Mouse (Mus musculus) left cerebral cortex, adult 2 months (tissue): ENCODE data around the gene Sin3b. TPM values are rescaled to one million over a fixed set of nuclear protein-coding genes. Genes with fewer than 3 reads are reported as not detected.
A peak's percentile ranks its signal among the peaks of the same experiment; 100 is the strongest.

Experiments used
- DNase-seq, 2 experiments: peaks; one replicate each; pipeline ENCODE4 v3.0.0; 2021 to 2022; ENCODE audit warnings: low spot score in 2 of 2, mixed read lengths in 1 of 2; ENCODE audit errors: extremely low spot score in 1 of 2
- H3K27ac ChIP-seq: fragments of 200-600 bp; 2 replicates; pipeline ENCODE4 v1.8.1; 2022
- H3K4me3 ChIP-seq: fragments of 200-600 bp; 2 replicates; pipeline ENCODE4 v1.8.1; 2022
- CTCF ChIP-seq: fragments of 200-600 bp; IDR thresholded peaks from 2 replicates; pipeline ENCODE4 v1.8.1; 2022; ENCODE audit warnings: antibody characterized with exemption, mild to moderate bottlenecking, moderate library complexity
- intact Hi-C: fragments of 180-260 bp; cut with DNase I; formaldehyde crosslinking; loops from one replicate; pipeline ENCODE4 v1.15.1; 2025
- microRNA-seq, 2 experiments: library from miRNA; unstranded; fragments of <30 nt; microRNA quantifications; one replicate each; pipeline ENCODE4 v1.2.0; 2021
- total RNA-seq, 2 experiments: library from RNA; stranded (reverse); gene quantifications; 2 replicates each; pipeline ENCODE4 v1.2.3; 2021

Sin3b gene
- total RNA-seq, 2 experiments from 2014 or later: 148 to 162 TPM

DNA sequence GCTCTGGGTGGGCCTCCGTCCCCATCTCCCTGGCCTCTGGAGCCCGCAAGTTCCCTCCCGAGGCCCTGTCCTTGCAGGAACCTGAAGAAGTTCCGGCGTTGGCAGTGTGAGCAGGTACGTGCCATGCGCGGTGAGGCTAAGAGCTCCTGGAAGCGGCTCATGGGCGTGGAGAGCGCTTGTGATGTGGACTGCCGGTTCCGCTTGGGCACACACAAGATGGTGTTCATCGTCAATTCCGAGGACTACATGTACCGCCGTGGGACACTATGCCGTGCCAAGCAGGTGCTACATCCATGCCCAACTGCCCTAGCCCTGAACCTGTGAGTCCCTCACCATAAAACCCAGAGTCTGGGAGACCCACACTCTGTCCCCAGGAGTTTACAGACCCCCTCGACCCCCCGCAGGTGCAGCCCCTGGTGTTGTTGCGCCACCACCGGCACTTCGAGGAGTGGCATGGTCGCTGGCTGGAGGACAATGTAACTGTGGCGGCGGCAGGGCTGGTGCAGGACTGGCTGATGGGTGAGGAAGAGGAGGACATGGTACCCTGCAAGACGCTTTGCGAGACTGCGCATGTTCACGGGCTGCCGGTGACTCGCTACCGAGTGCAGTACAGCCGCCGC, 33.8 kb downstream of the Sin3b start:
- no peak overlapping the region for H3K27ac ChIP-seq
- no peak overlapping the region for H3K4me3 ChIP-seq
- no peak for TF ChIP-seq CTCF
- DNase-seq: peak in 1 of 2 experiments; percentile 10
- intact Hi-C loops: no loop called here

DNA sequence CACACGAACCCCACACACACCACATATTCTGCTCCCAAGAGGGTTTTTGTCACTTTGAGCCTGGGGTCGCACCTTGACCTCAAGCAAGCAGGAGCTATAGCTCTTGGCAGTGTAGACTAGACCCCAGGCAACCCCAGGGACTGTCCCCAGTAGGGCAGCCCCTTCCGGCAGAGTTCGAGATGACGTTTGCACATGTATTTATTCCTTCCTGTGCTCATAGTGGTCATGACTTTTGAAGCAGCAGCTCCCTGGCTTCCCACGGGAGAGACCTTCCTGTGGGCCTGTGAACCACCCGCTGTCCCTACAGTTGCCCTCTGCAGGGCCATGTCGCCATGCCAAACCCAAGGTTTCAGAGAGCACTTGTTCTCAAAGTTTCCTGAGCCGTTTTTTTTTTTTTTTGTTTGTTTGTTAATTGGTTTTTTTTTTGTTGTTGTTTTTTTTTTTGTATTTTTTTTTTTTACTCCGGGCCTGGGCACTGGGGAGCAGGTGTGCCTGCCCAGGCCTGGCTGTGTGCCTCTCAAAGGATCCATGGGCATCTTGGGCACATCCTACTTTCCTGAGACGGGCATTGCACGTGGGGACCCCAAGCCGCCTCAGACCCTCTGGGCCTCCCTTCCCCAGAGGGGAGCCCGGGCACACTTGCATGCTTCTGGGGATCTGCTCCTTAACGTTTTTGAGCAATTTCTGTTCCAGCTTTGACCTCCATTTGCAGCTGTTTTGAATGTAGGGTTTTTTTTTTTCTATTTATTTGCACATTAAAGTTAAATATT, 34.5 kb downstream of the Sin3b start:
- DNase-seq: peak in 1 of 2 experiments; percentile 10
- Histone ChIP-seq H3K4me3 (no peak overlapping the region), H3K27ac (no peak overlapping the region)
- no peak for TF ChIP-seq CTCF
- intact Hi-C loops: no loop called here

DNA sequence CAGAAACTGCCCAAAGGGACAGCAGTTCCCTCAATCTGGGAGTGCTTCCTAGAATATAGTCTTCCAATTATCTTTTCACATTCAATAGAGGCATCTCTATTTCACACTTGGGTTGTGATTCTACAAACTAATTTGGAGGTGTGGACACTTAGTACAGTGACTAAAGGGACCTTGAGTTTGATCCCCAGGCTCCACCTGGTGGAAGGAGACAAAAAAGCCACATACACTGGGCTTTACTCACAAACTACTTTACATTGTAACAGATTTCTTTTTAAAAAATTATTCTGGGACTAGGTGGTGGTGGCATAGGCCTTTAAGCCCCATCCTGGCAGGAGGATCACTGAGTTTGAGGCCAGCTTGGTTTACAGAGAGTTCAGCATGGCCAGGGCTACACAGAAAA, 35.2 kb downstream of the Sin3b start:
- intact Hi-C loops: no loop called here
- peak; percentile 28 for TF ChIP-seq CTCF
- H3K4me3 ChIP-seq: no peak overlapping the region
- H3K27ac ChIP-seq: no peak overlapping the region
- DNase-seq: no peak

DNA sequence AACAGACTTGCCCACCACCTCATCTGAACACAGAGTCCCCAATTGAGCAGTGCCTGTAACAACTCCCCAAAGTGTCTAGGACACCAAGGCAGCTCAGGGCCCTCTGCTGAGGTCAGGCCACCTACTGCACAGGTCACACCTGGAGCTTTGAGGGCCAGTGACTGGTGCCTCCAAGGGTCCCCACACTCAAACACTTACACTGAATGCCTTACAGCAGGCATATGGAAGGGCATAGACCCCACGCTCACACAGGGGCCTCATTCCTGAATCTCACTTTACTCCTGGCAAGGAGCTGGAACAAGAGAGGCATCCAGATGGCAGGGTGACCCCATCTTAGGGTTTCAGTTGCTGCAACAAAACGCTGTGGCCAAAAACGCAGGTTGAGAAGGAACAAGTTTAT, 37.1 kb downstream of the Sin3b start:
- DNase-seq: no peak
- intact Hi-C loops: no loop called here
- no peak for TF ChIP-seq CTCF
- Histone ChIP-seq H3K4me3 (no peak overlapping the region), H3K27ac (no peak overlapping the region)

DNA sequence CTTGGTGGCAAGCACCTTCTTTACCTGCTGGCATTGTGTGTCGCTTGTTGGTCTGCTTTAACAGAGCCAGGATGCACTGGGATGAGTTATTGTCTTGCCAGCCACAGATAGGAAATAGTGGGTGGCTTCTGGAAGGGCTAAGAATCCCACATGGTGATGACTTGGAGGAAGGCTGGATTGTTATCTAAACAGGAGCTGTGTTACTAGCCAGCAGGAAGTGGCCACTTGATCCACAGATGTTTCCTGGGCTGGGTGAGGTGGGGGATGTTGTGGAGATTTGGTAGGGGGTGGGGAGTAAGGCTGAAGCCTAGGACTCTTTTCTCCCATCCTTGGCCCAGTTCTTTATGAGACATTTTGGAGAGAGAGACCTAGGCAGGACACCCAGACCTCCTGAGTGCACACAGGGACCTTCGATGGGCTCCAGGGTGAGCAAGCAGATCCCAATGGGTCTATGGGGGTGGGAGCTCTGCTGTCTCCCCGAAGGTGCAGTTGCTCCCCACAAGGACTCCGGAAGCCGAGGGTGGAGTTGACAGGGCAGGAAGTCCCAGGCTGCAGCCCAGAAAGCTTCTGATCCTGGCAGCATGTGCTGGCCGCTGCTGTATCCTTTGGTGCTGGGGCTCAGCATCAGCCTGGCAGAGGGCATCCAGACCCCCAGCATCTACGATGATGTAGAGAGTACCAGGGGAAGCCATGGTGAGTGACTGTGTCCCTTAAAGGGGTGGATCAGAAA, 38.4 kb downstream of the Sin3b start, which contains the start of gene F2rl3:
TSS of gene F2rl3 (plus strand) at position 559 of the 730 bp plus-strand sequence.
- DNase-seq: peak in 1 of 2 experiments; percentile 9
- intact Hi-C loops: no loop called here
- no peak within 1 kb of the TSS for H3K4me3 ChIP-seq
- no peak for TF ChIP-seq CTCF
- no peak within 1 kb of the TSS for H3K27ac ChIP-seq

DNA sequence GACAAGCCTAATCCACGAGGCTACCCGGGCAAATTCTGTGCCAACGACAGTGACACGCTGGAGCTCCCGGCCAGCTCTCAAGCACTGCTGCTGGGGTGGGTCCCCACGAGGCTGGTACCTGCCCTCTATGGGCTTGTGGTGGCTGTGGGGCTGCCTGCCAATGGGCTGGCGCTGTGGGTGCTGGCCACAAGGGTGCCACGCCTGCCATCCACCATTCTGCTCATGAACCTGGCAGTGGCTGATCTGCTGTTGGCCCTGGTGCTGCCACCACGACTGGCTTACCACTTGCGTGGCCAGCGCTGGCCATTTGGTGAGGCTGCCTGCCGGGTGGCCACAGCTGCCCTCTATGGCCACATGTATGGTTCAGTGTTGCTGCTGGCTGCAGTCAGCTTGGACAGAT, 39.2 kb downstream of the Sin3b start:
- Histone ChIP-seq H3K4me3 (no peak overlapping the region), H3K27ac (no peak overlapping the region)
- intact Hi-C loops: no loop called here
- no peak for DNase-seq
- no peak for TF ChIP-seq CTCF

DNA sequence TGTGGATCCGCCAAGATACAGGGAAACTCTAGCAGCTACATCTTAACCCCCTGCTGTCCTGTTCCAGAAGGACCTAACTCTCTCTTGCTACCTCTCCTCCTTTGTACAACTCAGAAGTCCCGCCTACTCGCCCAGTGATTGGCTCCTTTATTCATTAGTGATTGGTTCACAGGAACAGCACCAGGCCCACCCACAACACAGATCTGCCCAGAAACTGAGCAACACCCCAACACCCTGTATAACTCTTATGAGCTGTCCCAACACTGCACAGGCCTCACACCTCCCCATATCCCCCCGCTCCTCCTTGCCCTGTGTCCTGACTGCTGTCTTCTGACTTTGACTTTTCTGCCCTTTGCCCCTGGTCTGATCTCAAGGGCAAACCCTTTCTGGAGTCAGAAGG, 42.6 kb downstream of the Sin3b start:
- TF ChIP-seq CTCF: no peak
- no peak overlapping the region for H3K4me3 ChIP-seq

DNA sequence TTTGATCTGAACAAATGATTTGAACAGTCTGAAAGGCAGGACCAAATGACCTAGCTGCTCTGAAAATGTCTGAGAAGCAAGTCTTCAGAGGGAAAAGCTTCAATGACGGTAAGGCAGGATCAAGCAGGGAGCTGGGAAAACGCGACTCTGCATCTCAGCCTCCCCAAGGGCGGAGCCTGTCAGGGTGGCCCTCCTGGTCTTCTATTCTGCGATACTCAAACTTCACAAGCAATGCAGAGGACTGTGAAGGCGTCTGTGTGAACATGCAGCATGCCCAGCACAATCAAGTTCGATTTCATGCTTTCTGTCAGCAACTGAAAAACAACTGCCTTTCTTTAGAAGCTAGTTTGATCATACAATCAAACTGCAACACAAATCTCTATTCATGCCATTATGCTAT, 43.7 kb downstream of the Sin3b start:
- Histone ChIP-seq H3K4me3 (no peak overlapping the region), H3K27ac (no peak overlapping the region)
- TF ChIP-seq CTCF: no peak
- DNase-seq: no peak
- intact Hi-C loops: no loop called here

More for the DNA sequence above, 42.6 kb downstream of the Sin3b start:
- H3K27ac ChIP-seq: no peak overlapping the region
- DNase-seq: no peak
- intact Hi-C loops: no loop called here

DNA sequence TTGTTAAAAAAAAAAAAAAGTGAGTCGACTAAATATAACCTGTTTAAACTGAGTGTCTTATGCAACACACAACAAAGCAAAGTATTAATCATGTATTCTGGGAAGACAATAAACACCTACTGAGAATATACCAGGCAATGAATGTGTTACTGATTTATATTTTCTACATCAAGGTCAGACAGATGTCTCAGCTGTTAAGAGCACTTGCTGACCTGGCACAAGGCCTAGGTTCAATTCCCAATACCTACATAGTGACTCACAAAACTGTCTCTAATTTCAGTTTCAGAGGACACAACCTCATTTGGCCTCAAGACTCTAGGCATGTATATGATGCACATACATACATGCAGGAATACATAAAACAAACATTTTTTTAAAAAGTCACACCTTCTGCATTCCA, 54.7 kb downstream of the Sin3b start:
- Histone ChIP-seq H3K27ac (no peak overlapping the region), H3K4me3 (no peak overlapping the region)
- DNase-seq: no peak
- intact Hi-C loops: no loop called here
- no peak for TF ChIP-seq CTCF

DNA sequence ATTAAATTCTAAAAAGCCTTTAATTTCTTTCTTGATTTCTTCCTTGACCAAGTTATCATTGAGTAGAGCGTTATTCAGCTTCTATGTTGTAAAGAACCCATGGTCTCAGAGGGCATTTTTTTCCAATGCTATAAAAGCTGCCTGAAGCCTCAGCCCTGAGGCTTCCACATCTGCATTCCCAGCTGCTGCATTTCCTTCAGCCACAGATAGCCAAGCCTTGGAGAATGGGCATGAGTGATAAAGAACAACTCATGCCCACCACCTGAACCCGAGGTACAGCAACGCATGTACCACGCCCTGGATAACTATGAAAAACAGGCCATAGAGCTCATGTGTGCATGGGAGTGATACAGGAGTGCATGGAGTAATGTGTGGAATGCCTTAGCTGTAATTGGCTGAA, 57.6 kb downstream of the Sin3b start:
- no peak for DNase-seq
- no peak overlapping the region for H3K4me3 ChIP-seq
- no peak overlapping the region for H3K27ac ChIP-seq
- TF ChIP-seq CTCF: no peak
- intact Hi-C loops: no loop called here

DNA sequence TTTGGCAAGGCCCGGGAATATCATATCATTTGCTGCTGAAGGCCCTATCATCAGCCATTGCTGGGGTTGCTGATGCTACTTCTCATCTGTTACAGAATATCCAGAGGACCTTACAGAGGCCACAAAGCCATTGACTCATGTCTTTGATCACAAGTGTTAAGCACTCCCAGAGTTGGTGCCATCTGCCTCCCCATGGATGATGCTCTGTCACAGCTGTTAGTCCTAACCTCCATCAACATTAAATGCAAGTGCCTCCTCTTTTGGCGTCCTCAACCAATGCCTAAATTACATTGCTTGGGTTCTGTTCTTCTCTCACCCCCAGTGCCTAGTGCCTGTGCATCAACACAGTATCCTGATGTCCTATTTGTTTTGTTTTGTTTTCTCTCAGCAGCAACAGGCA, 78.5 kb downstream of the Sin3b start:
- Histone ChIP-seq H3K4me3 (no peak overlapping the region), H3K27ac (no peak overlapping the region)
- DNase-seq: no peak
- intact Hi-C loops: no loop called here
- no peak for TF ChIP-seq CTCF

Small RNA genes lying within 50 kb of the gene (microRNA-seq; reads per million reads assigned to microRNA genes)
- gene Gm26237: 0 reads per million in 2 experiments

Other genes with a start within 250 kb of the Sin3b start
- gene Cherp, start 248.1 kb upstream of the Sin3b start, total RNA-seq: 10 to 100 TPM; 72.7 to 74.0 TPM
- 10 to 100 TPM; 55.5 to 56.7 TPM for gene Slc35e1, start 230.7 kb upstream of the Sin3b start, total RNA-seq
- 10 to 100 TPM; 11.1 to 11.3 TPM for gene Med26, start 175.0 kb upstream of the Sin3b start, total RNA-seq
- gene Smim7, start 152.2 kb upstream of the Sin3b start, total RNA-seq: 100 to 1,000 TPM; 113 to 114 TPM
- gene Tmem38a, start 151.2 kb upstream of the Sin3b start, total RNA-seq: 100 to 1,000 TPM; 103 to 108 TPM
- gene Nwd1, start 76.6 kb upstream of the Sin3b start, total RNA-seq: 10 to 100 TPM; 46.1 to 46.9 TPM
- not detected for gene F2rl3, start 38.6 kb downstream of the Sin3b start, total RNA-seq